Comparison of ENCODE assay signal across 8 mouse cellular contexts in genomic region chrX:101791551-101791950, GRCm38 (mm10). TPM values are rescaled to one million over a fixed set of nuclear protein-coding genes. Genes with fewer than 3 reads are reported as not detected.
A peak's percentile ranks its signal among the peaks of the same experiment; 100 is the strongest.
DNase-seq lines count a peak whose midpoint lies in the region; ATAC-seq and TF ChIP-seq lines count a peak whose summit lies in the region.
"Had no signal": no experiment of that assay in that cellular context is flagged by ENCODE, and none has a peak within 500 bp of the region (broad histone marks: within the 10 kb centered on the region; RNA-seq: fewer than 3 reads in every experiment).

No protein-coding gene starts in this region.

- TF ChIP-seq CTCF in CH12.LX (conservative IDR thresholded peaks at IDR 0.05 in 1 of 2, IDR thresholded peaks at IDR 0.05 in 1 of 2; ENCODE audit: low read depth in 2 of 2, low read length in 2 of 2) = peak; percentile 54 to 70
- peak; percentile 63 for TF ChIP-seq CTCF in cerebellum, adult 2 months (IDR thresholded peaks at IDR 0.05; ENCODE audit: borderline replicate concordance, insufficient read depth, low read depth, low read length)
- peak; percentile 76 for TF ChIP-seq CTCF in kidney, postnatal 0 days (IDR thresholded peaks at IDR 0.05; ENCODE audit: low read depth)
- TF ChIP-seq CTCF in lung, embryonic 14.5 days (IDR thresholded peaks at IDR 0.05; ENCODE audit: low read depth) = peak; percentile 64

- in situ Hi-C loops in CH12.LX (cut with MboI; ENCODE audit: low pct_ligation_motif_present, low pct_unique_long_range_greater_than_20kb, low sequenced_read_pairs) = no loop called here

- dilution Hi-C loops in CH12.LX (cut with MboI; ENCODE audit: extremely low pct_ligation_motif_present, extremely low pct_unique_long_range_greater_than_20kb, low sequenced_read_pairs) = no loop called here

- no peak overlapping the region for H3K27ac ChIP-seq in CH12.LX (ENCODE audit: insufficient read depth, low read depth)
- no peak overlapping the region for H3K27ac ChIP-seq in cerebellum, adult 2 months (ENCODE audit: insufficient read depth, low read length)
- H3K27ac ChIP-seq in kidney, postnatal 0 days = no peak overlapping the region
- no peak overlapping the region for H3K27ac ChIP-seq in lung, embryonic 14.5 days (ENCODE audit: low read depth)

- H3K9ac ChIP-seq in CH12.LX (ENCODE audit: insufficient read depth, low read depth) = no peak overlapping the region
- H3K9ac ChIP-seq in kidney, postnatal 0 days (ENCODE audit: low read depth, low read length) = no peak overlapping the region
- no peak overlapping the region for H3K9ac ChIP-seq in lung, embryonic 14.5 days

- no peak overlapping the region for H3K4me2 ChIP-seq in CH12.LX (ENCODE audit: insufficient read depth, low read depth, poor library complexity, severe bottlenecking)
- no peak overlapping the region for H3K4me2 ChIP-seq in kidney, postnatal 0 days (ENCODE audit: low read length)
- no peak overlapping the region for H3K4me2 ChIP-seq in lung, embryonic 14.5 days

- TF ChIP-seq POLR2A in CH12.LX (IDR thresholded peaks at IDR 0.05; ENCODE audit: low read depth, low read length) = no peak
- no peak for TF ChIP-seq POLR2A in cerebellum, adult 2 months (IDR thresholded peaks at IDR 0.05; ENCODE audit: borderline replicate concordance, insufficient read depth, low read length)

- no peak for TF ChIP-seq EP300 in CH12.LX (IDR thresholded peaks at IDR 0.05; ENCODE audit: low read length)

- H3K9me3 ChIP-seq in CH12.LX (replicated peaks; ENCODE audit: low read length) = no peaks in the 10 kb centered on the region
- H3K9me3 ChIP-seq in kidney, postnatal 0 days (replicated peaks; ENCODE audit: low read length) = no peaks in the 10 kb centered on the region
- no peaks in the 10 kb centered on the region; the same call in 1 of the 2 replicates for H3K9me3 ChIP-seq in lung, embryonic 14.5 days (ENCODE audit: low read depth, low read length)

- no peak overlapping the region for H3K4me3 ChIP-seq in CH12.LX (replicated peaks in 1 of 3; ENCODE audit: low read depth in 2 of 3, low read length in 2 of 3, poor library complexity in 1 of 3)
- no peak overlapping the region for H3K4me3 ChIP-seq in cerebellum, adult 2 months (replicated peaks; ENCODE audit: insufficient read depth, low read depth, low read length)
- no peak overlapping the region for H3K4me3 ChIP-seq in kidney, postnatal 0 days (replicated peaks; ENCODE audit: low read depth, low read length)
- H3K4me3 ChIP-seq in lung, embryonic 14.5 days (ENCODE audit: low read depth, low read length) = no peak overlapping the region

- ATAC-seq in kidney, postnatal 0 days (replicated peaks; ENCODE audit: low FRiP score, low read depth) = 0 out of 2 replicates have a peak, but pooled peaks have one; percentile 21
- 0 out of 2 replicates have a peak, but pooled peaks have one; percentile 21 for ATAC-seq in lung, embryonic 14.5 days (ENCODE audit: insufficient read depth)

- TF ChIP-seq RAD21 in CH12.LX (IDR thresholded peaks at IDR 0.05; ENCODE audit: low read depth, low read length) = peak; percentile 75

- no peaks in the 10 kb centered on the region for H3K4me1 ChIP-seq in CH12.LX (ENCODE audit: control insufficient read depth in 1 of 2, insufficient read depth in 2 of 2)
- H3K4me1 ChIP-seq in cerebellum, adult 2 months (ENCODE audit: control insufficient read depth, insufficient read depth, low read length) = no peaks in the 10 kb centered on the region
- no peaks in the 10 kb centered on the region for H3K4me1 ChIP-seq in kidney, postnatal 0 days (replicated peaks; ENCODE audit: insufficient read depth, low read length)
- no peaks in the 10 kb centered on the region for H3K4me1 ChIP-seq in lung, embryonic 14.5 days (ENCODE audit: insufficient read depth)

- DNase-seq in 3T3-L1 (ENCODE audit: low read depth, low spot score) (peak; percentile 67), CH12.LX (ENCODE audit: extremely low read depth) (peak; percentile 42)
- peak; percentile 40 to 76 for DNase-seq in cerebellum, adult 2 months
- peak; percentile 44 to 52 for DNase-seq in frontal cortex, postnatal 25 days (ENCODE audit: low spot score in 2 of 2)
- peak; percentile 65 for DNase-seq in kidney, postnatal 0 days (ENCODE audit: low spot score)
- peak; percentile 71 for DNase-seq in lung, embryonic 14.5 days
- peak; percentile 64 to 66 for DNase-seq in right cerebral cortex, adult 2 months (ENCODE audit: low spot score in 2 of 2)

- 49% methylated on average over 4 of the region's 4 CpGs for WGBS in cerebellum, adult 2 months
- WGBS in kidney, postnatal 0 days = 50% methylated on average over 4 of the region's 4 CpGs
- 45% methylated on average over 4 of the region's 4 CpGs for WGBS in lung, embryonic 14.5 days

- H3K36me3 ChIP-seq in CH12.LX (replicated peaks in 1 of 2; ENCODE audit: control insufficient read depth in 1 of 2, insufficient read depth in 1 of 2, low read length in 1 of 2) = no peaks in the 10 kb centered on the region
- H3K36me3 ChIP-seq in kidney, postnatal 0 days (ENCODE audit: insufficient read depth, low read length) = no peaks in the 10 kb centered on the region
- H3K36me3 ChIP-seq in lung, embryonic 14.5 days (ENCODE audit: insufficient read depth) = no peaks in the 10 kb centered on the region

- H3K27me3 ChIP-seq in CH12.LX (replicated peaks) = no peaks in the 10 kb centered on the region
- H3K27me3 ChIP-seq in cerebellum, adult 2 months (ENCODE audit: control insufficient read depth, insufficient read depth, low read length) = no peaks in the 10 kb centered on the region
- H3K27me3 ChIP-seq in kidney, postnatal 0 days (ENCODE audit: insufficient read depth, low read length) = no peaks in the 10 kb centered on the region
- H3K27me3 ChIP-seq in lung, embryonic 14.5 days (ENCODE audit: insufficient read depth, low read length) = no peaks in the 10 kb centered on the region

- no peaks in the 10 kb centered on the region for H3K79me2 ChIP-seq in CH12.LX (replicated peaks; ENCODE audit: control insufficient read depth, extremely low read depth, insufficient read depth, poor library complexity, severe bottlenecking)

TF ChIP-seq in CH12.LX, 34 proteins besides CTCF, POLR2A, EP300 and RAD21:
- TF ChIP-seq MYC (IDR thresholded peaks at IDR 0.05; ENCODE audit: low read depth, low read length) (no peak), SMC3 (IDR thresholded peaks at IDR 0.05; ENCODE audit: low read depth, low read length) (peak; percentile 41)

RNA-seq across cellular contexts. Expression of gene Gm4779, which starts 2.7 kb away (rescaled TPM):
- total RNA-seq in CH12.LX (2012; rRNA removed) = not detected in 2 replicates
- total RNA-seq in CH12.LX (2014; rRNA removed) = not detected in 2 replicates
- polyA plus RNA-seq in CH12.LX (2012; ENCODE audit: insufficient read length, low read depth) = not detected in 2 replicates
- 0.08 and 0.49 TPM in 2 replicates for polyA plus RNA-seq in cerebellum, adult 2 months (2012; rRNA removed)
- polyA plus RNA-seq in kidney, postnatal 0 days (2015; fragmentation: Nextera tagmentation; extraction: Ambion mirVana) = 0.28 TPM in 1 of 2 replicates, not detected in the other
- not detected in 2 replicates for polyA plus RNA-seq in lung, embryonic 14.5 days (2014; fragmentation: Nextera tagmentation; extraction: Ambion mirVana)
- total RNA-seq: gastrocnemius, postnatal 36 days had no signal

RNA-seq across cellular contexts. Expression of gene 8030474K03Rik, which starts 2.9 kb away (rescaled TPM):
- total RNA-seq in CH12.LX (2012; rRNA removed) (not detected in 2 replicates), CH12.LX (2014; rRNA removed) (not detected in 2 replicates)
- polyA plus RNA-seq in CH12.LX (2012; ENCODE audit: insufficient read length, low read depth) = not detected in 2 replicates
- polyA plus RNA-seq in cerebellum, adult 2 months (2012; rRNA removed) = 0.10 TPM in 1 of 2 replicates, not detected in the other
- polyA plus RNA-seq in kidney, postnatal 0 days (2015; fragmentation: Nextera tagmentation; extraction: Ambion mirVana) = 0.37 TPM in 1 of 2 replicates, not detected in the other
- polyA plus RNA-seq in lung, embryonic 14.5 days (2014; fragmentation: Nextera tagmentation; extraction: Ambion mirVana) = not detected in 2 replicates
- total RNA-seq: gastrocnemius, postnatal 36 days had no signal

RNA-seq across cellular contexts. Expression of gene Cxcr3, which starts 57.5 kb away (rescaled TPM):
- not detected in 2 replicates for total RNA-seq in CH12.LX (2012; rRNA removed)
- not detected in 2 replicates for total RNA-seq in CH12.LX (2014; rRNA removed)
- polyA plus RNA-seq in CH12.LX (2012; ENCODE audit: insufficient read length, low read depth) = not detected in 2 replicates
- polyA plus RNA-seq in cerebellum, adult 2 months (2012; rRNA removed) = 0.05 and 0.06 TPM in 2 replicates
- 0.08 and 0.17 TPM in 2 replicates for polyA plus RNA-seq in kidney, postnatal 0 days (2015; fragmentation: Nextera tagmentation; extraction: Ambion mirVana)
- 0.45 and 0.46 TPM in 2 replicates for polyA plus RNA-seq in lung, embryonic 14.5 days (2014; fragmentation: Nextera tagmentation; extraction: Ambion mirVana)
- total RNA-seq: gastrocnemius, postnatal 36 days had no signal

RNA-seq across cellular contexts. Expression of gene Nhsl2, which starts 57.6 kb away (rescaled TPM):
- total RNA-seq in CH12.LX (2012; rRNA removed) (under 0.01 and 0.17 TPM in 2 replicates), CH12.LX (2014; rRNA removed) (0.01 TPM in 1 of 2 replicates, not detected in the other)
- polyA plus RNA-seq in CH12.LX (2012; ENCODE audit: insufficient read length, low read depth) = 0.10 and 0.19 TPM in 2 replicates
- 13.1 and 15.7 TPM in 2 replicates for polyA plus RNA-seq in cerebellum, adult 2 months (2012; rRNA removed)
- polyA plus RNA-seq in kidney, postnatal 0 days (2015; fragmentation: Nextera tagmentation; extraction: Ambion mirVana) = 4.9 and 5.5 TPM in 2 replicates
- 7.3 and 8.4 TPM in 2 replicates for polyA plus RNA-seq in lung, embryonic 14.5 days (2014; fragmentation: Nextera tagmentation; extraction: Ambion mirVana)
